Mouse (Mus musculus): ENCODE measurements around the gene Ecpas.

DNA sequence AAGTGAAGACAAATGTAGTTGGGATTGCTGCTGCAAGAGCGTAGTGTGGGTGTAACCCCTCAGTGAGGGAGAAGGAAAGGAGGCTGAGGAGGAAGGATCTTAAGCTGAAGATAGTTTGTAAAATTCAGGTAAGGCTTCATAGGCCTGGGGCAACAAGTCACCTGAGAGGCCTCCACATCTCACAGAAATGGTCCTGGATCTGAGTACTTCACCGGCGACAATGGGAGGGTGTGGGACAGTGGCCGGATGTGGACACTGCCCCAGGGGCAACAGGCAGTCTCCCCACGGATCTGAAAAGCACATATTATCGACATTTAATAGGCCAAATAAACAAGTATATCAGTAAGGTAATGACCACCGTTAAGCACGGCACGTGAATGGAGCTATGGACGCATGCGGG is 40.1 kb upstream of the Ecpas start:
- TF ChIP-seq CTCF (IDR thresholded peaks at IDR 0.05; ENCODE audit: low read depth) (no peak), EP300 (optimal IDR thresholded peaks at IDR 0.05) (no peak)

Data from stomach, postnatal 0 days (tissue).